Comparison of ENCODE assay signal across 8 mouse cellular contexts in genomic region chr5:147657882-147658855, GRCm38 (mm10).
DNase-seq lines count a peak whose midpoint lies in the region; ATAC-seq and TF ChIP-seq lines count a peak whose summit lies in the region.

No protein-coding gene starts in this region.

- H3K4me2 ChIP-seq in lung, postnatal 0 days (replicated peaks; ENCODE audit: low read depth, low read length): no peak overlapping the region

- DNase-seq in adrenal gland, adult 2 months: peak; percentile 63
- DNase-seq in adrenal gland, postnatal 4 days (ENCODE audit: low spot score in 2 of 2): no peak
- DNase-seq in kidney, adult 8-10 months: peak; percentile 65 to 78
- peak; percentile 74 for DNase-seq in lung, postnatal 0 days (ENCODE audit: low spot score)
- no peak for DNase-seq in left cerebral cortex, adult 11 months (ENCODE audit: low spot score)
- no peak for DNase-seq in left cerebral cortex, adult 18-20 months (ENCODE audit: low spot score in 2 of 2)
- no peak for DNase-seq in thymus, adult 18-20 months

- WGBS in lung, postnatal 0 days: 36% methylated on average over 17 of the region's 17 CpGs

- H3K4me1 ChIP-seq in cortical plate, adult 2 months (ENCODE audit: control insufficient read depth, insufficient read depth, low read length): no peaks in the 10 kb centered on the region
- peaks cover 3% of the 10 kb centered on the region; the same call in 1 of the 2 replicates for H3K4me1 ChIP-seq in lung, postnatal 0 days (ENCODE audit: insufficient read depth, low read depth, low read length)

- H3K9ac ChIP-seq in lung, postnatal 0 days (replicated peaks; ENCODE audit: low read depth): no peak overlapping the region

- ATAC-seq in lung, postnatal 0 days: peak; percentile 93

- TF ChIP-seq CTCF in cortical plate, adult 2 months (IDR thresholded peaks at IDR 0.05; ENCODE audit: extremely low read depth, insufficient read depth, low read length): no peak
- TF ChIP-seq CTCF in lung, postnatal 0 days (IDR thresholded peaks at IDR 0.05): no peak

- peak; percentile 93 for TF ChIP-seq EP300 in lung, postnatal 0 days (IDR thresholded peaks at IDR 0.05)

- no peak for TF ChIP-seq POLR2A in cortical plate, adult 2 months (IDR thresholded peaks at IDR 0.05; ENCODE audit: extremely low read depth, insufficient read depth, low read length)

- no peaks in the 10 kb centered on the region for H3K9me3 ChIP-seq in lung, postnatal 0 days (ENCODE audit: low read length)

- H3K36me3 ChIP-seq in lung, postnatal 0 days (ENCODE audit: insufficient read depth, low read length): no peaks in the 10 kb centered on the region

- no peaks in the 10 kb centered on the region for H3K27me3 ChIP-seq in lung, postnatal 0 days (replicated peaks; ENCODE audit: insufficient read depth, low read length)

- peak overlapping the region; percentile 72 for H3K27ac ChIP-seq in cortical plate, adult 2 months (ENCODE audit: insufficient read depth, low read length)
- H3K27ac ChIP-seq in lung, postnatal 0 days (ENCODE audit: low read length): no peak overlapping the region

- no peak overlapping the region for H3K4me3 ChIP-seq in cortical plate, adult 2 months (ENCODE audit: insufficient read depth, low read length)
- H3K4me3 ChIP-seq in lung, postnatal 0 days (ENCODE audit: low read depth, low read length): no peak overlapping the region

Comparison
In these comparisons a context has a peak if more than half of its experiments do, and no peak if none do; other contexts are left out.
1. DNase-seq: peak in adrenal gland, adult 2 months (single experiment), kidney, adult 8-10 months (2 of 2) and lung, postnatal 0 days (single experiment); none in adrenal gland, postnatal 4 days (0 of 2), left cerebral cortex, adult 11 months (single experiment), left cerebral cortex, adult 18-20 months (0 of 2) and thymus, adult 18-20 months (0 of 2).